Mouse (Mus musculus) spleen, adult 2 months (tissue): ENCODE measurements at regions not wholly inside any gene's neighbourhood (a gene's known extent, or its start where the extent isn't known, plus 50 kb on each side); places are given as distances from the start of the nearest gene placed in this dataset.

Source experiments
- CTCF ChIP-seq: fragments of 200-500 bp; IDR thresholded peaks from 2 replicates; pipeline ENCODE4 v1.5.1; 2011; ENCODE audit warnings: mild to moderate bottlenecking, inconsistent platforms; ENCODE audit not compliant: insufficient read depth, insufficient read length, insufficient replicate concordance; ENCODE audit errors: extremely low read depth
- POLR2A ChIP-seq: fragments of 200-500 bp; IDR thresholded peaks from 2 replicates; pipeline ENCODE4 v1.6.1; 2011; ENCODE audit warnings: low read depth, low read length, inconsistent platforms

DNA sequence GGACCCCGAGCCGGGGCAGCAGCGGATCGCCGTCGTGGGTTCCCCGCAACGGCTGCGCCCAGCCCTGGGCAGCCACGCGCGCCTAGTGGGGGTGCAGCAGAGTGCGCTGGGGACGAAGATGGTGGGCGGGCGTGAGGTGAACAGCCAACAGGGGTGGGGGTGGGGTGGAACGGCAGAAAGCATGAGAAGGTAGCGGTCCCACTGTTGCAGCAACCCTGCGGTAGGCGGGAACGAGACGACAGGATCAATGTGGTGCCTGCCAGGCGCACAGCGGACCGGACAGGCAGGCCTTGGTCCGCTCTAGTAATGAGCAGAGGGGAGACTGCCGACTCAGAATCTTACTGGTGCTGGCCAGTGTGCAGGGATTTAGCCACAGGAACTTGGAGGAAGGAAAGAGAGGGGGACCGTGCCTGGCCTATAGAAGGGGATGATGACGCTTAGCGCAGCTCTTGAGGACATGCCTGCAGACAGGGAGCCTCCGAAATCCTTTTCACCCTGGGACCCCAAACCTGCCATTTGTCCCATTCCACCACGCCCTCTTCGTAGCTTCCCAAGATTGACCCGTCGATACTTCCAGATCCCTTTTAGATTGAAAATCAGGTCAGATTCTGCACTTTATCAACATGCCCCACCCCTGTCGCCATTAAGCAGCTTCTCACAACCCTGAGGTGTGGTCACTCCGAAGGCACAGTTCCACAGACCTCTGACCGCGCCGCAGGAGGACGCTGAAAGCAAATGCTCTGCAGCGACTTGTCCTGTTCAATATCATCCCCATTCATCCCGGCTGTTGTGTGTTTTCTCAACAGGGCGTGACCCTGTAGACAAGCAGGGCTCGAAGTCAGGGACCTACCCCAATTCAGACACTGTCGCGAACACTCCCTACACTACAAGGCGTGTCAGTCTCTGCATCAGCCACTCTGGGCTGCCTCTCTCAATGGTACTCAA is 177.4 kb upstream of the Topaz1 start:
- TF ChIP-seq POLR2A, result no peak
- TF ChIP-seq CTCF, result no peak
